Mouse (Mus musculus) small intestine, adult 2 months (tissue): Measurements from ENCODE around the gene Wbp1l.

Source experiments
- CTCF ChIP-seq: fragments of 200-500 bp; IDR thresholded peaks from 2 replicates; pipeline ENCODE4 v1.5.1; 2012; ENCODE audit warnings: low read depth, mild to moderate bottlenecking, control low read depth, inconsistent platforms, low read length, moderate library complexity, mixed read lengths; ENCODE audit not compliant: insufficient replicate concordance, insufficient read length; ENCODE audit errors: extremely low read depth
- POLR2A ChIP-seq: fragments of 200-500 bp; IDR thresholded peaks from 2 replicates; pipeline ENCODE4 v1.6.1; 2012; ENCODE audit warnings: low read depth, mild to moderate bottlenecking, control low read depth, inconsistent platforms, low read length, moderate library complexity

- no peak for TF ChIP-seq CTCF
- TF ChIP-seq POLR2A: no peak
Observed at GRCm38 (mm10) chr19:46691078-46691477, 92.2 kb downstream of the Wbp1l start.
